Mouse (Mus musculus) liver, postnatal 0 days (tissue): ENCODE measurements around the gene Il17c. TPM values are rescaled to one million over a fixed set of nuclear protein-coding genes. Genes with fewer than 3 reads are reported as not detected.

Source experiments
- ATAC-seq: fragments of 200-750 bp; cut with Nextera tagmentation; 2 replicates; pipeline ENCODE4 v1.8.0; 2017; ENCODE audit warnings: mild to moderate bottlenecking, moderate library complexity
- DNase-seq: peaks from one replicate; pipeline ENCODE4 v3.0.0-alpha.2; 2016
- H3K27ac ChIP-seq: fragments of 300-500 bp; sonication (generic); 2 replicates; pipeline ENCODE4 v1.5.1; 2014; ENCODE audit warnings: antibody characterized with exemption, moderate library complexity, mild to moderate bottlenecking, low read depth
- H3K27me3 ChIP-seq: fragments of 300-500 bp; sonication (generic); 2 replicates; pipeline ENCODE4 v1.6.1; 2014; ENCODE audit warnings: low read length, control low read depth, mixed read lengths; ENCODE audit not compliant: insufficient read depth
- H3K36me3 ChIP-seq: fragments of 300-500 bp; sonication (generic); replicated peaks from 2 replicates; pipeline ENCODE4 v1.6.1; 2014; ENCODE audit warnings: mild to moderate bottlenecking, control low read depth, low read length, moderate library complexity, mixed read lengths; ENCODE audit not compliant: insufficient read depth
- H3K4me1 ChIP-seq: fragments of 300-500 bp; sonication (generic); 2 replicates; pipeline ENCODE4 v1.6.1; 2014; ENCODE audit warnings: antibody characterized with exemption, mild to moderate bottlenecking, control low read depth; ENCODE audit not compliant: insufficient read depth
- H3K4me2 ChIP-seq: fragments of 300-500 bp; sonication (generic); 2 replicates; pipeline ENCODE4 v1.6.1; 2014; ENCODE audit warnings: low read depth, mild to moderate bottlenecking, low read length, moderate library complexity, mixed read lengths
- H3K4me3 ChIP-seq: fragments of 300-500 bp; sonication (generic); 2 replicates; pipeline ENCODE4 v1.5.1; 2014; ENCODE audit warnings: low read depth, low read length
- H3K9ac ChIP-seq: fragments of 300-500 bp; sonication (generic); replicated peaks from 2 replicates; pipeline ENCODE4 v1.6.1; 2014; ENCODE audit warnings: mild to moderate bottlenecking, moderate library complexity
- H3K9me3 ChIP-seq: fragments of 300-500 bp; sonication (generic); 2 replicates; pipeline ENCODE4 v1.6.1; 2016; ENCODE audit warnings: mild to moderate bottlenecking, control low read depth, low read length, mixed read lengths
- CTCF ChIP-seq: sonication (generic); IDR thresholded peaks from 2 replicates; pipeline ENCODE4 v1.5.1; 2016; ENCODE audit warnings: antibody characterized with exemption, low read depth
- EP300 ChIP-seq: IDR thresholded peaks from 2 replicates; pipeline ENCODE4 v1.6.1; 2016; ENCODE audit warnings: antibody characterized with exemption, low read depth, mild to moderate bottlenecking
- WGBS: fragments of 180-500 bp; shearing (Covaris S2); extraction: QIAGEN DNeasy Blood & Tissue Kit; methylation state at CpG from one replicate; pipeline ENCODE4 v1.1.7; 2014; ENCODE audit not compliant: insufficient replicate concordance; 5-methylcytosine and 5-hydroxymethylcytosine counted together
- microRNA-seq: library from miRNA; unstranded; fragments of <30 nt; microRNA quantifications from one replicate; pipeline ENCODE4, GENCODE M21; 2016
- polyA plus RNA-seq: library from polyadenylated mRNA; unstranded; fragments of >200 nt; fragmentation: Nextera tagmentation; extraction: Ambion mirVana; gene quantifications from 2 replicates; pipeline ENCODE4 v1.2.1, GENCODE M21; 2015

Il17c gene
- polyA plus RNA-seq, 1 experiment from 2014 or later = not detected

- DNase-seq = no peak
- ATAC-seq = no peak
- H3K4me1 ChIP-seq = peaks cover 34% of the 10 kb centered on the region
- no peaks in the 10 kb centered on the region for H3K9me3 ChIP-seq
- no peak overlapping the region for H3K4me2 ChIP-seq
- H3K36me3 ChIP-seq = peaks cover 32% of the 10 kb centered on the region
- no peak overlapping the region for H3K9ac ChIP-seq
- no peak for TF ChIP-seq EP300
- no peak for TF ChIP-seq CTCF
- no peaks in the 10 kb centered on the region for H3K27me3 ChIP-seq
- WGBS = 86% methylated on average over 13 of the region's 13 CpGs
- no peak overlapping the region for H3K4me3 ChIP-seq
- H3K27ac ChIP-seq = no peak overlapping the region
Measured at GRCm38 (mm10) chr8:122467816-122468215, 46.0 kb downstream of the Il17c start.

- H3K4me2 ChIP-seq = no peak overlapping the region
- no peaks in the 10 kb centered on the region for H3K9me3 ChIP-seq
- no peak overlapping the region for H3K27ac ChIP-seq
- TF ChIP-seq CTCF (no peak), EP300 (no peak)
- H3K9ac ChIP-seq = no peak overlapping the region
- H3K27me3 ChIP-seq = no peaks in the 10 kb centered on the region
- H3K36me3 ChIP-seq = peaks cover 35% of the 10 kb centered on the region
- no peak for DNase-seq
- H3K4me3 ChIP-seq = no peak overlapping the region
- no peak for ATAC-seq
- 70% methylated on average over 6 of the region's 6 CpGs for WGBS
- peaks cover 23% of the 10 kb centered on the region for H3K4me1 ChIP-seq
Measured at GRCm38 (mm10) chr8:122469407-122469806, 47.6 kb downstream of the Il17c start.

GRCm38 (mm10) chr8:122469965-122470364 lies 48.1 kb downstream of the Il17c start:
- H3K9me3 ChIP-seq = no peaks in the 10 kb centered on the region
- peaks cover 22% of the 10 kb centered on the region for H3K4me1 ChIP-seq
- 70% methylated on average over 10 of the region's 10 CpGs for WGBS
- H3K27ac ChIP-seq = no peak overlapping the region
- H3K9ac ChIP-seq = no peak overlapping the region
- no peak overlapping the region for H3K4me2 ChIP-seq
- H3K27me3 ChIP-seq = no peaks in the 10 kb centered on the region
- ATAC-seq (no peak), DNase-seq (no peak)
- H3K4me3 ChIP-seq = no peak overlapping the region
- TF ChIP-seq EP300 = no peak
- no peak for TF ChIP-seq CTCF
- peaks cover 35% of the 10 kb centered on the region for H3K36me3 ChIP-seq

- no peak for TF ChIP-seq CTCF
- TF ChIP-seq EP300 = no peak
- ATAC-seq = no peak
- Histone ChIP-seq H3K4me2 (no peak overlapping the region), H3K4me3 (no peak overlapping the region), H3K27me3 (no peaks in the 10 kb centered on the region), H3K36me3 (peaks cover 34% of the 10 kb centered on the region), H3K9ac (no peak overlapping the region), H3K27ac (0 out of 2 replicates have a peak overlapping the region, but pooled peaks have one; percentile 12), H3K4me1 (peaks cover 24% of the 10 kb centered on the region), H3K9me3 (no peaks in the 10 kb centered on the region)
- 61% methylated on average over 5 of the region's 5 CpGs for WGBS
- DNase-seq = no peak
Measured at GRCm38 (mm10) chr8:122470691-122471090, 48.9 kb downstream of the Il17c start.

Small RNA genes lying within 50 kb of the gene (microRNA-seq; reads per million reads assigned to microRNA genes)
- not detected for gene Gm24366

Other genes starting within 250 kb of the Il17c start
- gene Zfpm1, start 139.9 kb upstream of the Il17c start, polyA plus RNA-seq = 5.7 and 6.9 TPM in 2 replicates
- gene Trhr2, start 61.3 kb upstream of the Il17c start, polyA plus RNA-seq = not detected in 2 replicates
- gene Zc3h18, start 45.4 kb upstream of the Il17c start, polyA plus RNA-seq = 12.8 and 15.6 TPM in 2 replicates
- gene Cyba, start 10.9 kb downstream of the Il17c start, polyA plus RNA-seq = 211 and 220 TPM in 2 replicates
- 4.9 and 5.8 TPM in 2 replicates for gene Mvd, start 21.4 kb downstream of the Il17c start, polyA plus RNA-seq
- gene Snai3, start 38.7 kb downstream of the Il17c start, polyA plus RNA-seq = 1.4 and 3.4 TPM in 2 replicates
- 18.5 and 18.9 TPM in 2 replicates for gene Rnf166, start 54.0 kb downstream of the Il17c start, polyA plus RNA-seq
- 17.8 and 20.9 TPM in 2 replicates for gene Ctu2, start 54.1 kb downstream of the Il17c start, polyA plus RNA-seq
- gene Piezo1, start 129.3 kb downstream of the Il17c start, polyA plus RNA-seq = 2.6 and 3.4 TPM in 2 replicates
- gene Cdt1, start 146.0 kb downstream of the Il17c start, polyA plus RNA-seq = 19.8 and 23.7 TPM in 2 replicates
- 223 and 249 TPM in 2 replicates for gene Aprt, start 154.9 kb downstream of the Il17c start, polyA plus RNA-seq
- 6.8 and 6.9 TPM in 2 replicates for gene Galns, start 189.4 kb downstream of the Il17c start, polyA plus RNA-seq
- gene Trappc2l, start 189.6 kb downstream of the Il17c start, polyA plus RNA-seq = 29.3 and 30.7 TPM in 2 replicates
- not detected in 2 replicates for gene Pabpn1l, start 200.7 kb downstream of the Il17c start, polyA plus RNA-seq